Mouse (Mus musculus): ENCODE results near the gene Gm11168.
"Not testable (repeated sequence)": the region's sequence is repeated elsewhere in the genome, so short reads cannot be mapped to it uniquely, and the experiment has no call there.

DNA sequence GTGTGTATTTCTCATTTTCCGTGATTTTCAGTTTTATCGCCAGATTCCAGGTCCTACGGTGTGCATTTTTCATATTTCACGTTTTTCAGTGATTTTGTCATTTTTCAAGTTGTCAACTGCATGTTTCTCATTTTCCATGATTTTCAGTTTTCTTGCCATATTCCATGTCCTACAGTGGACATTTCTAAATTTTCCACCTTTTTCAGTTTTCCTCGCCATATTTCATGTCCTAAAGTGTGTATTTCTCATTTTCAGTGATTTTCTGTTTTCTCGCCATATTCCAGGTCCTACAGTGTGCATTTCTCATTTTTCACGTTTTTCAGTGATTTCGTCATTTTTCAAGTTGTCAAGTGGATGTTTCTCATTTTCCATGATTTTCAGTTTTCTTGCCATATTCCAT lies 2.1 kb upstream of the Gm11168 start:
- TF ChIP-seq CTCF (conservative IDR thresholded peaks at IDR 0.05; ENCODE audit: insufficient read depth, insufficient read length, low read depth, low read length); POLR2A (IDR thresholded peaks at IDR 0.05; ENCODE audit: low read depth, low read length): not testable (repeated sequence)

All from kidney, adult 2 months (tissue).